Mouse (Mus musculus) heart, embryonic 16.5 days (tissue): ENCODE results near the gene Susd4. TPM values are rescaled to one million over a fixed set of nuclear protein-coding genes. Genes with fewer than 3 reads are reported as not detected.
A peak's percentile ranks its signal among the peaks of the same experiment; 100 is the strongest.

ENCODE experiments used
- ATAC-seq: fragments of 200-750 bp; cut with Nextera tagmentation; replicated peaks from 2 replicates; pipeline ENCODE4 v1.8.0; 2017; ENCODE audit warnings: moderate number of reproducible peaks; ENCODE audit not compliant: insufficient read depth, low FRiP score; ENCODE audit errors: extremely low read depth
- H3K27ac ChIP-seq: fragments of 300-500 bp; sonication (generic); 2 replicates; pipeline ENCODE4 v1.5.1; 2014; ENCODE audit warnings: mild to moderate bottlenecking, low read length, control low read depth, moderate library complexity
- H3K27me3 ChIP-seq: fragments of 300-500 bp; sonication (generic); 2 replicates; pipeline ENCODE4 v1.6.1; 2014; ENCODE audit warnings: low read length, mixed read lengths; ENCODE audit not compliant: control insufficient read depth, insufficient read depth
- H3K36me3 ChIP-seq: fragments of 300-500 bp; sonication (generic); 2 replicates; pipeline ENCODE4 v1.6.1; 2014; ENCODE audit not compliant: control insufficient read depth, insufficient read depth
- H3K4me1 ChIP-seq: fragments of 300-500 bp; sonication (generic); 2 replicates; pipeline ENCODE4 v1.6.1; 2014; ENCODE audit warnings: low read length, mixed read lengths; ENCODE audit not compliant: control insufficient read depth, insufficient read depth
- H3K4me2 ChIP-seq: fragments of 300-500 bp; sonication (generic); 2 replicates; pipeline ENCODE4 v1.6.1; 2014; ENCODE audit warnings: low read depth, mild to moderate bottlenecking, control low read depth, low read length
- H3K4me3 ChIP-seq: fragments of 300-500 bp; sonication (generic); 2 replicates; pipeline ENCODE4 v1.5.1; 2014; ENCODE audit warnings: mild to moderate bottlenecking, control low read depth, low read length
- H3K9ac ChIP-seq: fragments of 300-500 bp; sonication (generic); 2 replicates; pipeline ENCODE4 v1.6.1; 2014; ENCODE audit warnings: low read length, control low read depth
- H3K9me3 ChIP-seq: fragments of 300-500 bp; sonication (generic); replicated peaks from 2 replicates; pipeline ENCODE4 v1.6.1; 2016; ENCODE audit warnings: low read length; ENCODE audit not compliant: control insufficient read depth
- WGBS: fragments of 180-500 bp; shearing (Covaris S2); extraction: QIAGEN DNeasy Blood & Tissue Kit; methylation state at CpG from one replicate; pipeline ENCODE4 v1.1.7; 2014; 5-methylcytosine and 5-hydroxymethylcytosine counted together
- polyA plus RNA-seq: library from polyadenylated mRNA; unstranded; fragments of >200 nt; fragmentation: Nextera tagmentation; extraction: Ambion mirVana; gene quantifications from 2 replicates; pipeline ENCODE4 v1.2.1, GENCODE M21; 2015

Gene Susd4
- polyA plus RNA-seq = 5.3 and 5.6 TPM in 2 replicates

- no peaks in the 10 kb centered on the region for H3K36me3 ChIP-seq
- H3K4me1 ChIP-seq = peaks cover 8% of the 10 kb centered on the region
- H3K4me3 ChIP-seq = peak within 1 kb of the TSS; percentile 64
- WGBS = under 1% methylated on average over 79 of the region's 95 CpGs
- peaks cover 14% of the 10 kb centered on the region for H3K27me3 ChIP-seq
- H3K9me3 ChIP-seq = no peaks in the 10 kb centered on the region
- peak; percentile 88 for ATAC-seq
- peak within 1 kb of the TSS; percentile 81 for H3K4me2 ChIP-seq
- H3K27ac ChIP-seq = no peak within 1 kb of the TSS
- peak within 1 kb of the TSS; percentile 62 for H3K9ac ChIP-seq
Observed at GRCm38 (mm10) chr1:182763716-182764461, at the start of gene Susd4. Susd4 (plus strand) TSS chr1:182763860.

- no peaks in the 10 kb centered on the region for H3K9me3 ChIP-seq
- no peaks in the 10 kb centered on the region for H3K4me1 ChIP-seq
- 66% methylated on average over 6 of the region's 6 CpGs for WGBS
- no peak overlapping the region for H3K27ac ChIP-seq
- H3K4me2 ChIP-seq = no peak overlapping the region
- no peak for ATAC-seq
- no peak overlapping the region for H3K4me3 ChIP-seq
- no peaks in the 10 kb centered on the region for H3K27me3 ChIP-seq
- no peak overlapping the region for H3K9ac ChIP-seq
- H3K36me3 ChIP-seq = no peaks in the 10 kb centered on the region
Observed at GRCm38 (mm10) chr1:182714236-182714935, 49.3 kb upstream of the Susd4 start.

- Histone ChIP-seq H3K27me3 (no peaks in the 10 kb centered on the region), H3K9me3 (no peaks in the 10 kb centered on the region), H3K4me1 (no peaks in the 10 kb centered on the region), H3K4me2 (no peak overlapping the region), H3K9ac (no peak overlapping the region), H3K27ac (no peak overlapping the region), H3K4me3 (no peak overlapping the region), H3K36me3 (no peaks in the 10 kb centered on the region)
- ATAC-seq = no peak
- WGBS = 73% methylated on average over 12 of the region's 12 CpGs
Observed at GRCm38 (mm10) chr1:182727541-182727940, 36.1 kb upstream of the Susd4 start.

GRCm38 (mm10) chr1:182729002-182729401 lies 34.7 kb upstream of the Susd4 start:
- Histone ChIP-seq H3K4me2 (no peak overlapping the region), H3K27me3 (no peaks in the 10 kb centered on the region), H3K4me3 (no peak overlapping the region), H3K9ac (no peak overlapping the region), H3K36me3 (no peaks in the 10 kb centered on the region), H3K4me1 (no peaks in the 10 kb centered on the region), H3K27ac (no peak overlapping the region), H3K9me3 (no peaks in the 10 kb centered on the region)
- WGBS = 69% methylated on average over 9 of the region's 9 CpGs
- no peak for ATAC-seq

- Histone ChIP-seq H3K9ac (no peak overlapping the region), H3K4me2 (no peak overlapping the region), H3K4me3 (no peak overlapping the region), H3K4me1 (no peaks in the 10 kb centered on the region), H3K9me3 (no peaks in the 10 kb centered on the region), H3K27ac (no peak overlapping the region), H3K27me3 (no peaks in the 10 kb centered on the region), H3K36me3 (no peaks in the 10 kb centered on the region)
- peak; percentile 32; the same call in 1 of the 2 replicates for ATAC-seq
- WGBS = 28% methylated on average over 7 of the region's 7 CpGs
Observed at GRCm38 (mm10) chr1:182732695-182733094, 31.0 kb upstream of the Susd4 start.

GRCm38 (mm10) chr1:182735891-182736290 lies 27.8 kb upstream of the Susd4 start:
- Histone ChIP-seq H3K4me2 (no peak overlapping the region), H3K9me3 (no peaks in the 10 kb centered on the region), H3K36me3 (no peaks in the 10 kb centered on the region), H3K4me3 (no peak overlapping the region), H3K27me3 (no peaks in the 10 kb centered on the region), H3K9ac (no peak overlapping the region), H3K4me1 (no peaks in the 10 kb centered on the region), H3K27ac (no peak overlapping the region)
- WGBS = 50% methylated on average over 4 of the region's 4 CpGs
- no peak for ATAC-seq

GRCm38 (mm10) chr1:182747081-182747480 lies 16.6 kb upstream of the Susd4 start:
- no peaks in the 10 kb centered on the region for H3K9me3 ChIP-seq
- H3K4me3 ChIP-seq = no peak overlapping the region
- H3K4me1 ChIP-seq = no peaks in the 10 kb centered on the region
- no peak overlapping the region for H3K4me2 ChIP-seq
- WGBS = 91% methylated on average over 9 of the region's 9 CpGs
- H3K36me3 ChIP-seq = no peaks in the 10 kb centered on the region
- no peaks in the 10 kb centered on the region; the same call in 1 of the 2 replicates for H3K27me3 ChIP-seq
- ATAC-seq = no peak
- no peak overlapping the region for H3K9ac ChIP-seq
- no peak overlapping the region for H3K27ac ChIP-seq

- 66% methylated on average over 17 of the region's 17 CpGs for WGBS
- Histone ChIP-seq H3K27ac (no peak overlapping the region), H3K9me3 (no peaks in the 10 kb centered on the region), H3K4me2 (no peak overlapping the region), H3K27me3 (no peaks in the 10 kb centered on the region; the same call in 1 of the 2 replicates), H3K4me3 (no peak overlapping the region), H3K36me3 (no peaks in the 10 kb centered on the region), H3K4me1 (no peaks in the 10 kb centered on the region), H3K9ac (no peak overlapping the region)
- no peak for ATAC-seq
Observed at GRCm38 (mm10) chr1:182747834-182748233, 15.8 kb upstream of the Susd4 start.

GRCm38 (mm10) chr1:182749080-182749479 lies 14.6 kb upstream of the Susd4 start, which contains the start of gene Ccdc185:
Ccdc185 (minus strand) TSS chr1:182749180.
- Histone ChIP-seq H3K9me3 (no peaks in the 10 kb centered on the region), H3K4me1 (no peaks in the 10 kb centered on the region), H3K27ac (no peak within 1 kb of the TSS), H3K27me3 (no peaks in the 10 kb centered on the region; the same call in 1 of the 2 replicates), H3K4me3 (no peak within 1 kb of the TSS), H3K36me3 (no peaks in the 10 kb centered on the region), H3K4me2 (no peak within 1 kb of the TSS), H3K9ac (no peak within 1 kb of the TSS)
- ATAC-seq = no peak
- 90% methylated on average over 9 of the region's 9 CpGs for WGBS
